Mouse (Mus musculus) gastrocnemius, adult 2 months (tissue): ENCODE results near the gene Sectm1b. TPM values are rescaled to one million over a fixed set of nuclear protein-coding genes. Genes with fewer than 3 reads are reported as not detected.
"Not testable (repeated sequence)": the region's sequence is repeated elsewhere in the genome, so short reads cannot be mapped to it uniquely, and the experiment has no call there.

Source experiments
- DNase-seq: peaks from one replicate; pipeline ENCODE4 v3.0.0; 2022
- H3K27ac ChIP-seq: fragments of 200-600 bp; 2 replicates; pipeline ENCODE4 v1.8.1; 2022; ENCODE audit warnings: mild to moderate bottlenecking
- H3K4me3 ChIP-seq: fragments of 200-600 bp; 2 replicates; pipeline ENCODE4 v1.8.1; 2022; ENCODE audit warnings: mild to moderate bottlenecking, moderate library complexity
- CTCF ChIP-seq: fragments of 200-600 bp; IDR thresholded peaks from 2 replicates; pipeline ENCODE4 v1.8.1; 2022; ENCODE audit warnings: antibody characterized with exemption, mild to moderate bottlenecking, moderate library complexity
- intact Hi-C: fragments of 180-260 bp; cut with DNase I; formaldehyde crosslinking; loops from one replicate; pipeline ENCODE4 v1.15.1; 2025
- long read RNA-seq, 2 experiments: library from polyadenylated mRNA; stranded (forward); transcript quantifications; one replicate each; pipeline ENCODE4 v2.0.0; 2021
- total RNA-seq, 2 experiments: library from RNA; stranded (reverse); gene quantifications; 2 replicates each; pipeline ENCODE4 v1.2.3; 2021

Sectm1b gene
- not detected for total RNA-seq
- long read RNA-seq, experiment 1 = 0 reads
- long read RNA-seq, experiment 2 = 0 reads

DNA sequence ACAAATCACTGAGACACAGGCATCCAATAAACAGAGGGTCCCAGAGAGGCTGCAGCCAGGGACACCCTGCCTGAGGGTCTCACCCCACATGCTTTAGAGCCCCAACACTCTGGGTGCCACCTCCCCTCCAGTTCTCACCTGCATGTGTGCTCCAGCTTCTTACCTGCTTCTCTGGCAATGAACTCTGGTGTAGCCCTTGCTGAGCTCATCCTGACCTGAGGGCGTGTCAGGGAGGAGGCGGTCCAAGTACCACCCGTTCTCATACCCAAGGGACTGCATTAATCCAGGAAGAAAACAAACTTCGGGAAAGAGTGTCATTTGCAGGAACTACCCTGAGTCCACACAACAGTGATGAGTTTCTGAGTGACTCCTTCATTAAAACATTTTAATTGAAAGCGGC, at the start of gene Sectm1b:
Gene Sectm1b, minus strand, starts transcription at position 191 of the 400 bp plus-strand sequence.
- no peak for TF ChIP-seq CTCF
- Histone ChIP-seq H3K27ac (peak within 1 kb of the TSS; percentile 4; the same call in 1 of the 2 replicates), H3K4me3 (peak within 1 kb of the TSS; percentile 30)
- intact Hi-C loops = no loop called here
- no peak for DNase-seq

DNA sequence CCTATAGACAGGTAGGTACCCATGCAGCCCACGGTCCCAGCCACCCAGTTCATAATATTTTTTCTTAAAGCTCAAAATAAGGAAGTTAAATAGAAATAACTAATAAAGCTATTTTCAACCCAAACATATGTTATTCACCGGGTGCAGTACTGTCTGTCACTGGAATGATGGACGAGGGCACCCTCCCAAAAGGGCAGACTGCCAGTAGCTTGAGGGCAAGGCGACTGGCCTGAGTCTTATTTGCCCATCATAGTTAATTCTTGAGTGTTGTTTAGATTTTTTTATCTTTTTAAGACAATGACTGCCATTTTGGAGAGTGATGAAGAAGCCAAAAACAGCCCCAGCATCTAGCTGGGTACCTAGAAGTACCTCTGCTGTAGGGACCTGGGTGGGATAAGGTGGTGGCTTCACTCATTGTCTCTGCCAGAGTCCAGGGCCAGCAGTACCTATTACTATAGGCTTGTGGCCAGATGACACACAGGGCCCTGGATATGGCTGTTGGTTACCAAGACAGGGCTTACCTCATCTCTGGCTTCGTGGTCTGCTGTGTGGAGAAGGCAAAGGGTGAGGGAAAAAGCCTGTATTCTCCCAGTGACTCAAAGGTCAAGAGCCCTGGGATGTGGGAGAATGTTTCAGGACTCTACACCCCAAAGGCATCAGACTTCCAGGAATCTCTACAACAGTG, 48.9 kb upstream of the Sectm1b start:
- Histone ChIP-seq H3K4me3 (no peak overlapping the region), H3K27ac (no peak overlapping the region)
- intact Hi-C loops = no loop called here
- no peak for DNase-seq
- no peak for TF ChIP-seq CTCF

DNA sequence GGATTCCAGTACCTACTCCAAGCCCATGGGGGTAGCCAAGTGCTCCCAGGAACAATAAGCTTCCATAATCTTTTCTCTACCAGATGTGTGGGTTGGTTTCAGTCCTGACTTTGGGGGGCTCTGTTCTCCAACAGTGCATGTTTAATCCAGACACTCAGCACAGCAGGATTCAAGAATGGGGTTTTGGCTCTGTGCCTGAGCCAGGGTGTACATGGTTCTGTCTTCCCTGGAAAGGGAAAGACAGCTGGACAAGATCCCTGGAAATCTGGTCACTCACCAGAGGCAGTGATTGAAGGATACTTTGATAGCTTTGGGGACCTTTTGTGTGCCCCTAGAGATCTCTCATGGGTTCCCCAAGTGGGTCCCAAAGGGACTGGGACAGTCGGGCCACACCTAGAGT, 48.2 kb upstream of the Sectm1b start:
- Histone ChIP-seq H3K27ac (no peak overlapping the region), H3K4me3 (no peak overlapping the region)
- no peak for DNase-seq
- TF ChIP-seq CTCF = no peak
- intact Hi-C loops = no loop called here

DNA sequence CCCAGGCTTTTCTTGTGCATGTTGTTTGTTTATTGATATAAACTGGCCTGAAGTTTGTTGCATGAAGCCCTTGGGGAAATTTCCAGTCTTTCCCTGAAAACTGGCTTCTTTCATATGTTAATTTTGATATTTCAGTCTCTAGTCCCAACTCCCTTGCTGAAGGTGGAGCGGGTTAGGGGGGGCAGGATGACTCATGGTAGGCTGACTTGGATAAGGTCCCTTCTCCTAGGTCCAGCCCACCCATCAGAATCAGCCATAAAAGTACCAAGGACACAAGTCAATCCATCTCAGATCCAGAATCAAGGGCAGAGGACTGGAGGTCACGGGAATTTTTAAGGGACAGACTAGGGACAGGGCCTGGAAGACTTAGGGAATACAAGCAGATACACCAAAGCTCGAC, 47.7 kb upstream of the Sectm1b start:
- intact Hi-C loops = no loop called here
- Histone ChIP-seq H3K27ac (no peak overlapping the region), H3K4me3 (no peak overlapping the region)
- no peak for DNase-seq
- no peak for TF ChIP-seq CTCF

DNA sequence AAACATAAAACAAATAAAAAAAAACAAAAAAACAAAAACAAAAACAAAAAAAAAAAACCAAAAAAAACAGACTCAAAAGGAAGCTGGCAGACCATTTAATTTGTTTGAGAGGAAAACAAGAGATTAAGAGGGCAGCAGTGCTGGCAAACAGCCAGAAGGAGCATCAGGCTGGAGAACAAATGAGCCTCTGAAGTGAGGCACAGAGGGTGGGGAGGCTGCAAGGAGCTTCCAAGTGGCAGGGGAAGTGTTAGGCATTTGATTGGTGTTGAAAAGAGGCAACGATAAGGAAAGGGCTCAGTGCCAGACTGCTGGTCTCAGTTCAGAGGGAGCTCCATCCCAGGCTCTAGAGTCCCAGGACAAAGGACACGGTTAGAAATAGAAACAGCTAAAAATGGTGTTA, 46.6 kb upstream of the Sectm1b start:
- Histone ChIP-seq H3K27ac (no peak overlapping the region), H3K4me3 (no peak overlapping the region)
- intact Hi-C loops = no loop called here
- DNase-seq = no peak
- no peak for TF ChIP-seq CTCF

DNA sequence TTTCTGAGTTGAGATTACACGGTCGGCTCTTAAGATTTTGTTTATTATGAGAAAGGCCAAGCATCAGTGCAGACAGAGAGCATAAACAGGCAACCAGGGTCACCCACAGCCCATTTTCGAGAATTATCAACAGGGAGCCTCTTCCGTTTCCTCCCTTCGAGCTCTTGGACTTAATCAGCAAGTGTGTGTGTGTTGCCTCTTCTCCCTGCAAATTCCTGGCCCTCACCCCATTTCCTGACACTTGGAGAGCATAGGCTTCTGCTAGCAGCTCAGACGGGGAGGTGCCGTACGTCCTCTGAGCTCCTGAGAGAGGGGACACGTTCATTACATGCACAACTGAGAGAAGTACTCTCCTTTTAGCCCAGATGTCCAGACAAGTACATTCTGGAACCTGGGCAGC, 44.7 kb upstream of the Sectm1b start:
- no peak for DNase-seq
- Histone ChIP-seq H3K27ac (no peak overlapping the region), H3K4me3 (no peak overlapping the region)
- intact Hi-C loops = no loop called here
- TF ChIP-seq CTCF = no peak

DNA sequence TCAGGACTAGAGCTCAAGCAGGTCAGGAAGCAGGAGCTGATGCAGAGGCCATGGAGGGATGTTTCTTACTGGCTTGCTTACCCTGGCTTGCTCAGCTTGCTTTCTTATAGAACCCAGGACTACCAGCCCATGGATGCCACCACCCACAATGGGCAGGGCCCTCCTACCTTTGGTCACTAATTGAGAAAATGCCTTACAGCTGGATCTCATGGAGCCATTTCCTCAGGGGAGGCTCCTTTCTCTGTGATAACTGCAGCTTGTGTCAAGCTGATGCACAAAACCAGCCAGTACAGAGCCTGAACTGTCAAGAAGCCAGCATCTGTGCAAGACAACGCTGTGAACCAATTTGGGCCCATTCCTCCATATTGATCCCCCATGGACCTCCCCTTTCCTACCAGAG, 43.9 kb upstream of the Sectm1b start:
- DNase-seq, intact Hi-C loops, H3K4me3 ChIP-seq, H3K27ac ChIP-seq: not testable (repeated sequence)

DNA sequence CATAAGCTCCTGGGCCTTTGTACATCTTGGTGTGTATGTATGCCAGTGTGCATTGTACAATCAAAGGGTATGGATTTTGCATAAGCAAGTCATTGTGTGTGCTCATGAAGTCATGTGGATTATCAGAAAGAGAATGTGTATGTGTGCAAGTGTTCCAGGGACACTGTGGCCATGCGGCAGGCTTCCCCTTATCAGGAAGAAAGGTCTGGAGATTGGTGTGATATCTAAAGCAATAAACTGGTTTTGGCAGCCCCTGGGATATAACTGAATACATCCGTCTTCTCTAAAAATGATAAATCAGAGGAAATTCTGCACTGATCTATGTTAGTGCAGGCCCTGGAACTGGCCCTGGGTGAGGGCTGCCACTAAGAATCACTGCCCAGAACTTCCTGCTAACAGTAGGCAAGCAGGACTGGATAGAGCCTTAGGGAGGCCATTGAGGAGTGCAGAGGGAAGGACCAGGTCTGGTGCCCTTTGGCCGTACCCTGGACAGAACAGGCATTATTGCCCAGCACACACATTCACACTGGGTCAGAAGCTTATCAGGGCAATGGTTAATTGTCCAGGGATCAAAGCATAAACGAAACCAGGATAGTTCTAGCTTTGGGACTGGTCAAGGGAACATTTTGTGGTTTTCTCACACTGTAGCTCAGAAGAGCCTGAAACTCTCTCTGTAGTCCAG, 37.9 kb upstream of the Sectm1b start:
- no peak for TF ChIP-seq CTCF
- Histone ChIP-seq H3K27ac (no peak overlapping the region), H3K4me3 (no peak overlapping the region)
- DNase-seq = no peak
- intact Hi-C loops = no loop called here

DNA sequence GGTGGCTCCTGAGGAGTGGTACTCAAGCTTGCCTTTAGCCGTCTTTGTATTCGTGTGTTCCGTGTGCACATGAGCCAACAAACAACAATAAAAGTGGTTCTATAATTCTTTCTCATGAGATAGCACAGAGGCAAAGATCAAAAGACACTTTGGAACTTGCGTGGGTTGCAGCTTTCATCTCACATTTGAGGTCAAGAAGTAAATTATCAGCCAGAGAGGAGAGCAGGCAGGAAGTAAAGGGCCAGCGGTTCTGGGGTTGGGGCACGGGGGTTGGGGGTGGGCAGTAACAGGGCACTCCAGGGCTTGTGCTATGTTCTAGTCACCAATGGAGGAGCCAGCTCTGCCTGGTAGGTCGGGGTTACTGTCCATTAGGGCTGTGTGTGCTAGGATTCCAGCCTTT, 37.3 kb upstream of the Sectm1b start:
- H3K27ac ChIP-seq = no peak overlapping the region
- no peak for DNase-seq
- intact Hi-C loops = no loop called here

DNA sequence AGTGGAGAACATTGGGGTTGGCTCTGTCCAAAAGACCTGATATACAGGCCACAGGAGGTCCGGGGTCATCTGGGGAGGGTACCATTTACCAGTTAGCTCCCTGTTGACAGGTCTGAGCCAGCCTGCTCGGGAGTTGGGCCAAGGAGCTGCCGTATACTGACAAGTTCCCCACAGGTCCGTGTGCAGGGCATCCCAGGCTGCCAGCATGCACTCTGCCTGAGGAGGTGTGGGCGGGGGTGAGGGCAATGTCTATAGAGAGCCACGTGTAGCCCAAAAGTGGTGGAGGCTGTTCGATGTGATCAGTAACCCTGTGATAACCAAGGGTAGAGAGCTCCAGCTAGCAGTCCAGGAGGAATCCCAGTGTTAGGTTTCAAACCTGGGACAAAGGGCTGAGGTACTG, 36.4 kb upstream of the Sectm1b start:
- no peak for TF ChIP-seq CTCF
- Histone ChIP-seq H3K27ac (no peak overlapping the region), H3K4me3 (no peak overlapping the region)
- no peak for DNase-seq
- intact Hi-C loops = no loop called here

More for the DNA sequence above, 37.3 kb upstream of the Sectm1b start:
- no peak for TF ChIP-seq CTCF
- no peak overlapping the region for H3K4me3 ChIP-seq

DNA sequence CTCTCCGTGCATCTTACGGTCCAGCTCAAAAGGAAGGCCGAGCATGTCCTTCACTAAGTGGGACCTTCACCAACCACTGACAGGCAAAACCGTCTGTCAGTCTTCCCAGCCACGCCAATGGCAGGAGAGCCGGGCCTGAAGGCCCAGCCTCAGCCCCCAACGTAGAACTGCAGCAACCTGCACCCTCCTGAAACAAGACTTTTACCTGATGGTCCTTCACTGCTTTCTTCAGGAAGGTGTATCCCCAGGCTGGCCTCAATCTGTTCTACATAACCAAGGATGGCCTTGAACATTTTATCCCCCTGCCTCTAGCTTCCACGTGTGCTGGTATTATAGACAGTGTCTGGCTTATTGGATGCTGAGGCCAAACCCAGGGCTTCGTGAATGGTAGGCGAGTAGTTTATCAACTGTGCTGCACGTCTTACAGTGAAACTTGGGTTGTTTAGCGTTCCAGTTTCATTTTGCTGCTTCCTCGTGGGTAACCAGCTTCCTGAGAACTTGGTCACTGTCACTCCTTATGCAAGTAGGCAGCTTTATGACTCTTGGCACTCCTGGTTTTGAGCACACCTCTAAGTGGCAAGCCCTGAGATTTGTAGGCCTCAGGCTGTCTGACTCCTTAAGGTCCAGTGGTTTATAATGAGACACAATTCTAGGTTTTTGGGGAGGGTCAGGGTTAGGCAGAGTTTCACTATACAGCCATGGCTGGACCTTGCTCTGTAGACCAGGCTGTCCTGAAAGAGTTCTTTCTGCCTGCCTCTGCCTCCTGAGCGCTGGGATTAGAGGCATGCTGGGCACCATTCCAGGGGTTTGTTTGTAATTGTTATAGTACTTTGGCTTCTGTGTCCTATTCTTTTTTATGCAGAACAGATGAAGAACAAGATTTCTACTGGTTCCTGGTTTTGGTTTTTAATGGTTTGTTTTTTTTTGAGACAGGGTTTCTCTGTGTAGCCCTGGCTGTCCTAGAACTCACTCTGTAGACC, 29.5 kb upstream of the Sectm1b start:
- DNase-seq = no peak
- intact Hi-C loops = no loop called here
- no peak overlapping the region for H3K27ac ChIP-seq
- no peak for TF ChIP-seq CTCF
- H3K4me3 ChIP-seq = no peak overlapping the region

DNA sequence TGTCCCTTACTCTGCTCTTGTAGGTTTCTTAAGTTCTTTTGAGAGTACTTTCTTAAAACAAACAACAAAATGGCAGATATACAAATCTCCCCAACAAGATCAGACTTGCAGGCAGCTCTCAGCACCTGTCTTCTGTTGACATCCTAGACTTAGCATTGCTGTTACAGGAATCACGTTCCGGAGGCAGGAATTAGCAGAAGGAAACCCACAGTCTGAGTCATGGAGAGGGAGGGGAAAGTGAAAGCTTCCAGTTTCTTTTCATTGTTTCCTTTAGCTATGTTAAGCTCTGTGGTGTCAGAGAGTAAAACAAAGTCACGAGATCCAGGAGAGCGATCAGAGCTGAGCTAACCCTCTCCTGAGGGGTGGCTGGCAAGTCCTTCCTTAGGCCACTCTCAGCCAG, 27.6 kb upstream of the Sectm1b start:
- TF ChIP-seq CTCF = no peak
- Histone ChIP-seq H3K27ac (no peak overlapping the region), H3K4me3 (no peak overlapping the region)
- intact Hi-C loops = no loop called here
- DNase-seq = no peak
